Mouse (Mus musculus): ENCODE data around the gene Trak1. TPM values are rescaled to one million over a fixed set of nuclear protein-coding genes. Genes with fewer than 3 reads are reported as not detected.

Gene Trak1
- polyA plus RNA-seq, 1 experiment from 2014 or later: 5.1 TPM

- DNase-seq (no peak), ATAC-seq (no peak)
- Histone ChIP-seq H3K27ac (ENCODE audit: low read depth) (no peak overlapping the region), H3K4me1 (ENCODE audit: insufficient read depth) (no peaks in the 10 kb centered on the region), H3K27me3 (ENCODE audit: insufficient read depth, low read length) (peaks cover 3% of the 10 kb centered on the region; the same call in 1 of the 2 replicates), H3K4me3 (ENCODE audit: low read depth, low read length) (no peak overlapping the region), H3K9ac (replicated peaks) (no peak overlapping the region), H3K9me3 (ENCODE audit: low read length) (no peaks in the 10 kb centered on the region), H3K4me2 (ENCODE audit: low read depth, low read length) (no peak overlapping the region), H3K36me3 (replicated peaks; ENCODE audit: insufficient read depth, low read length) (no peaks in the 10 kb centered on the region)
- 92% methylated on average over 4 of the region's 4 CpGs for WGBS (ENCODE audit: insufficient replicate concordance)
- TF ChIP-seq CTCF (IDR thresholded peaks at IDR 0.05; ENCODE audit: low read depth) (no peak), EP300 (IDR thresholded peaks at IDR 0.05; ENCODE audit: low read depth) (no peak)
These were observed 214.6 kb downstream of the Trak1 start for GRCm38 (mm10) chr9:121511911-121512310.

- H3K4me1 ChIP-seq (ENCODE audit: insufficient read depth): no peaks in the 10 kb centered on the region
- no peaks in the 10 kb centered on the region for H3K36me3 ChIP-seq (replicated peaks; ENCODE audit: insufficient read depth, low read length)
- ATAC-seq: no peak
- 69% methylated on average over 5 of the region's 5 CpGs for WGBS (ENCODE audit: insufficient replicate concordance)
- no peak for TF ChIP-seq EP300 (IDR thresholded peaks at IDR 0.05; ENCODE audit: low read depth)
- no peak for TF ChIP-seq CTCF (IDR thresholded peaks at IDR 0.05; ENCODE audit: low read depth)
- no peak overlapping the region for H3K4me3 ChIP-seq (ENCODE audit: low read depth, low read length)
- no peak overlapping the region for H3K27ac ChIP-seq (ENCODE audit: low read depth)
- H3K9ac ChIP-seq (replicated peaks): no peak overlapping the region
- no peak for DNase-seq
- no peak overlapping the region for H3K4me2 ChIP-seq (ENCODE audit: low read depth, low read length)
- no peaks in the 10 kb centered on the region for H3K9me3 ChIP-seq (ENCODE audit: low read length)
- peaks cover 3% of the 10 kb centered on the region; the same call in 1 of the 2 replicates for H3K27me3 ChIP-seq (ENCODE audit: insufficient read depth, low read length)
These were observed 217.2 kb downstream of the Trak1 start for GRCm38 (mm10) chr9:121514462-121514861.

GRCm38 (mm10) chr9:121520047-121520446 is 222.7 kb downstream of the Trak1 start:
- Histone ChIP-seq H3K4me3 (ENCODE audit: low read depth, low read length) (no peak overlapping the region), H3K36me3 (replicated peaks; ENCODE audit: insufficient read depth, low read length) (no peaks in the 10 kb centered on the region), H3K9me3 (ENCODE audit: low read length) (no peaks in the 10 kb centered on the region), H3K4me2 (ENCODE audit: low read depth, low read length) (no peak overlapping the region), H3K27ac (ENCODE audit: low read depth) (no peak overlapping the region), H3K4me1 (ENCODE audit: insufficient read depth) (no peaks in the 10 kb centered on the region), H3K27me3 (ENCODE audit: insufficient read depth, low read length) (peaks cover 3% of the 10 kb centered on the region; the same call in 1 of the 2 replicates), H3K9ac (replicated peaks) (no peak overlapping the region)
- ATAC-seq (no peak), DNase-seq (no peak)
- 75% methylated on average over 5 of the region's 5 CpGs for WGBS (ENCODE audit: insufficient replicate concordance)
- TF ChIP-seq EP300 (IDR thresholded peaks at IDR 0.05; ENCODE audit: low read depth) (no peak), CTCF (IDR thresholded peaks at IDR 0.05; ENCODE audit: low read depth) (no peak)

Other genes starting within 250 kb of the Trak1 start
- 23.2 and 25.4 TPM in 2 replicates for gene Ulk4, start 20.3 kb upstream of the Trak1 start, polyA plus RNA-seq (2015; fragmentation: Nextera tagmentation; extraction: Ambion mirVana)
- gene Cck, start 198.2 kb downstream of the Trak1 start, polyA plus RNA-seq (2015; fragmentation: Nextera tagmentation; extraction: Ambion mirVana): not detected in 2 replicates

All from liver, postnatal 0 days (tissue).